Mouse (Mus musculus): ENCODE results near the gene Pacs2.

The Pacs2 gene

DNA sequence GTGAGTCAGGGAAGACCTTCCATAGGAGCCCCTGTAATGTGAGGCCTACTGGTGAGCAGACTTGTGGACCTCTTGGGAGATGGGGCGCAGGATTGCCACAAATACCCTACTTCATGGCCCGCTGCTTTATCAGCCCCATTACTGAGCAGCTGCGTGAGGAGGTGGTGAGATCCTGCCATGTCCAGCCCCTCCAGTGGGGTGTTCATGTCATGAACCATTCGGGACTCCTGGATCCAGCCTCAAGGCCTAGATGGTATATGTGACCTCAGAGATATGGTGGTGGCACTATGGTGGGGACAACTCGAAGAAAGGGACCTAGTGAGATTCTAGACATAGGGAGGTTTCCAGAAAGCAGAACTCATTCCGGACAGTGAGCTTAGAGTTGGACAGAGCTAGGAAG is 74.8 kb downstream of the Pacs2 start:
- no peak for DNase-seq (ENCODE audit: low spot score in 2 of 2)

DNA sequence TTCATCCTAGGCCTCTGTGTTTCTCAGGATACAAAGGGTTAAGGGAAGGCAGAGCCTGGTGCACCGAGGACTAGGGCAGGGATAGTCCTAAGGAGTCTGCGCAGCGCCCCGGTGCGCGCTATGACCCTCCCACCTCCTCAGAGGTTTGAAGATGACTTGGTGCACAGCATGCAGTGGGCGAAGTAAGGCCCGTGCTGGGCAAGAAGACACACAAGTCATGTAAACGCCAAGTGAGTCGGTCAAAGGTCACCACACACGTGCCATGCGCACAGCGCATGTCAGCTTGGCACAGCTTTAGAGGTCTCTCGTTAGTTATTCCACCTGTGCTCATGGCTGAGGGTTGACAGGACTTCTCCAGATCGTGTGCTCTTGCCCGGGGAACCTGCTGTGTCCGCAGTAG is 75.7 kb downstream of the Pacs2 start:
- no peak for DNase-seq (ENCODE audit: low spot score in 2 of 2)

- DNase-seq (ENCODE audit: low spot score in 2 of 2), result no peak
These were observed 82.7 kb downstream of the Pacs2 start for GRCm38 (mm10) chr12:113097040-113097439.

- no peak for DNase-seq (ENCODE audit: low spot score in 2 of 2)
These were observed 83.5 kb downstream of the Pacs2 start, which contains the start of gene Mta1 for GRCm38 (mm10) chr12:113097749-113098281. Gene Mta1, plus strand, starts transcription at chr12:113098278.

DNA sequence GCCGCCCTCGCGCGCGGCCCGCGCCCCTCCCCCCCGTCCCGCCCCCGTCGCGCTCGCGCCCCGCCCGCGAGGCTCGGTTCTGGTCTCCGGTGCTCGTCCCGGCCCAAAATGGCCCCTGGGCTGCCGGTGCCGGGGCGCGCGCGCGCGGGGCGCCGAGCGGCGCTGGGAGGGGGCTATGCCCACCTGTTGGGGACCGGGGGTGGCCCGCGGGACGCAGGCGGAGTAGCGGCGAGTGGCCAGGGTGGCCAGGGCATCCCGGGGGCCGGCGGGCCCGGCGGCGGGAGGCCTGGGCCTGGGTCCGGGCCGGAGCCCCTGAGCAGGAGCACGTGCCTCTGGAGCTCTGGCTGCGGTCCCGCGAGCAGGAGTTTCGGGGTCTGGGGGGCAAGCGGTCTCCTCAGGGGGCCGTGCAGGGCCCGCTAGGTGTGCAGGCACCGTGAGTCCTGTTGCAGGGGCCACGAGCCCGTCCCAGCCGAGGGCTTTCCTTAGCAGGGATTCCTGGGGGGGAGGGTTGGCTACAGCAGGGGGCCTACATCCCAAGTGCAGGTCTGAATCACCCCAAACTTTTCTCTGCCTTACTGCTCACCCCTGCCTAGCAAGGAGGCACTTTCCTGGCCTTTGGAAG is 84.3 kb downstream of the Pacs2 start:
- DNase-seq (ENCODE audit: low spot score in 2 of 2), result no peak

DNA sequence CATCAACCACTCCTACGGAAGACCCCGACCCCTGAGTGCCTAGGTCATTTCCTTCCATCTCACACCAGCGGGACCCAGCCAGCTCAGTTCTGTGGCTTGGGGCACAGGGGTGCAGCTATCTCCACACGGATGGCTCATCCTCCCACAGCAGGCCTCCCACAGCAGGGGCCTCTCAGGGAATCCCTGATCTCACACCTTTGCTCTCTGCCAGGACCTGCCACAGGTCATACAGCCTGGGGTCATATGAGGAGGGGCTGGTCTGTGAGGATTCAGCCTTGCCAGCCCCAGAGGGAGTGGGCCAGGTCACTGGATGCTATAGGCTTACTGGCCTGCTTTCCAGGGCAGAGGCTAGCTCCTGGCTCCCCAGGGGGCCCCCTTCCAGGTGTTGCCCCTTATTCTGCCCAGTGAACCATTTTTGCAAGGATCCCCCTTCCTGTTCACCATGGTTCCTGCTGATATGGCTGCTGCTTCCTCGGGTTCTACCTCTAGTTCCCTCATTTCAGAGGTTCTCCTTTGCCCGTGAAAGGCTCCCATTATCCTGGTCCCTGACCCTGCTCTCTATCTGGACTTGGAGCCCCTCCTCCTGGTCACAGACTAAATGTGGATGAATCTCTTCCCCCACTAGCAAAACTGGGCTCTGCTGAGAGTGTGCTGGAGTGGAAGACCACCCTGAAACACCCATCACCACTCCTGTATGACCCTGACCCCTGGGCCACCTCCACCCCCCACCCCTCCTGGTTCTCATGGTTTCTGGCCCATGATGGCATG is 85.3 kb downstream of the Pacs2 start:
- no peak for DNase-seq (ENCODE audit: low spot score in 2 of 2)

DNA sequence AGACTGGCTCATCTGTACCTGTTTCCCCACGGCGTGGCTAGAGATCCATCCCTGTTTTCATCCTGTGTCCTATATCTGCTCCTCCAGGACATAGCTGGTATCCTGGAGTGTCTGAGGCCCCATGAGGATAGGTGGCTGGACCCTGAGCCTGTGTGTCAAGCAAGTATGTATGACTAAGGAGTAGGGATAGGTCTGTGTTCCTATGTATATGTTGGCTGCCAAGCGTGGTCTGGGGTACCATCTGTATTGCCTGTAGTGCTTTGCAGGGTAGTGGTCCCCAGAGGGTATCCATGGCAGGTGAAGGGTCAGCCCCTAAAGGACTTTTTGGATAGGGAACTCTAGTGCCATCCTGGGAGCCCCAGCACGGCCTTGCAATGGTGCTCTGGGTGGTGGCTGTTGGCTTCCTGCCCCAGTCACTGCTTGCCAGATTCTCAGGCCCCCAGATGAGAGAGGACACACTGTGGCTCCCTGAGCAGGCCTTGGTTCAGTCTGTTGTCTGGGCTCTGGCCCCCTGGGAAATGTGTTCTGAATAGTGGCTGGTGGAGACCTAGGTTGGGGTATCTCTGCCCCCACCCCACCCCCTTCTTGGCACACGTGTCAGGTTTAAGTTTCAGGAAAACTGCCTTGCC is 86.3 kb downstream of the Pacs2 start:
- DNase-seq (ENCODE audit: low spot score in 2 of 2), result no peak

DNA sequence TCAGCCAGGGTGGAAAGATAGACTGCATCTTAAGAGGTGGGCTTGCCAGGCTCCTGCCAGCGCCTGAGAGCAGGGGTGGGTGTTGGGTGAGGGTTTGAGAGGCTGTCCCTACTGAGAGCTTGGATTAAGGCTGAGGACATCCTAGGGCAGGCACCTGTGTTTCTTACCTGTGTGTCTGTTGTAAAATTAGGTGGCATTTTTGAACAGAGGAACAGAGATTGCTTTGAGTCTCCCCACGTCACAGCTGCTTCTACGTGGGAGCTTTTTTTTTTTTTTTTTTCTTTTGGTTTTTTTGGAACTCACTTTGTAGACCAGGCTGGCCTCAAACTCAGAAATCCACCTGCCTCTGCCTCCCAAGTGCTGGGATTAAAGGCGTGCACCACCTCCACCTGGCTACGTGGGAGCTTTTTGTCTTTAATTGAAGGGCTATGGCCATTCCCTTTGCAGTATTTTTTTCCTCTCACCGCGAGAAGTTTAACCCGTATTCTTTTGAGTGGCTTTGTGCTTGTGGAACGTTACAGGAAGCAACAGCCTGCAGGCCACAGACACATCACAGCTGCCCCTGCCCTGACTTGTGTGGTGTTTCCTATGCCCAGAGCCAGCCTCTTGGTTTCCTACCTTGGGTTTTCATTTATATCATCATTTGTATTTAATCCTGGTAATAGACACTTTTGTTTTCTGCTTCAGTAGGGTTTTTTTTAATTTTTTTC is 87.1 kb downstream of the Pacs2 start:
- no peak for DNase-seq (ENCODE audit: low spot score in 2 of 2)

GRCm38 (mm10) chr12:113102461-113102860 is 88.2 kb downstream of the Pacs2 start:
- no peak for DNase-seq (ENCODE audit: low spot score in 2 of 2)

DNA sequence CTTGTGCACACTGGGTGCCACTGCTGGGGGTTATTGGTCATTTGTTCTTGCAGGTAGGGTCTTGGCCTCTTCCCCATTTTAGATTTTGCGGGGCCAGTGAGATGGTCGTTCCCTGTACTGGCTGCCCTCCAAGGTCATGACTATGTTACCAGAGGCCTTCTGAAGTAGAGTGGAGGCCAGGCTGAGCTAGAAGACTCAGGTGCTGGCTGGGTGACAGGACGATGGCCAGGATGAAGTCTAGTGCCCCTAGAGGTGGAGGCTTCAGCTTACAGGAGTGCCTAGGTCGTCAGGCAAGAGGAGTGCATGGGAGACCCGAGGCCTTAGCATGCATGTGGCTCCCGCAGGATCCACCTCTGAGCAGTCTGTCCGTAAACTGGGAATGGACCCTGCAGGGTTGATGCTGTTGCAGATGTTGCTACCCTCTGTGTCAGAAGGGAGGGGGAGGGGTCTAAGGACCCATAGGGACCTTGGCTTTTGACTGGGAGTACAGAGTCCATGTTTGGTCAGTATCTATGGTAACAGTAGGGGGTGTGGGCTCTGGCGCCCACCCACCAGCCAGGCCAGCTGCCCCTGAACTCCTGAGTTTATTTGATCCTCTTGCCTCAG is 89.6 kb downstream of the Pacs2 start:
- DNase-seq (ENCODE audit: low spot score in 2 of 2), result no peak

DNA sequence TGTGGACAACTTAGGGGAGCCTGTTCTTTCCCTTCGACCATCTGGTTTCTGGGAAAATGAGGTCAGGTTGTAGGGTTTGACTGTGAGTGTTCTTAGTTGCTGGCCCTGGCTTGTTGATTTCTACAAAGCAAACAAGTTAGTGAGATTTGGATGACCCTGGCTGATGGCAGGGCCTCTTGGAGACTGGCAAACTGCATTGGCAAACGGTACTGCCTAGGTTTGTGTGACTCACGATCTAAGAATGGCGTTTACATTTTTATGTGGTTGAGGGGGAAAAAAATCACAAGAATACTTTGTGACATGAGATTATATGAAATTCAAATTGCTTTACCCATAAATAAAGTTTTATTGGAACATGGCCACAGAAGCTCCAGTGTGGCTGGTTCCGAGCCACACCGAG is 92.1 kb downstream of the Pacs2 start:
- DNase-seq (ENCODE audit: low spot score in 2 of 2), result no peak

GRCm38 (mm10) chr12:113107431-113108124 is 93.3 kb downstream of the Pacs2 start:
- DNase-seq (ENCODE audit: low spot score in 2 of 2), result no peak

- no peak for DNase-seq (ENCODE audit: low spot score in 2 of 2)
These were observed 94.4 kb downstream of the Pacs2 start for GRCm38 (mm10) chr12:113108528-113109283.

DNA sequence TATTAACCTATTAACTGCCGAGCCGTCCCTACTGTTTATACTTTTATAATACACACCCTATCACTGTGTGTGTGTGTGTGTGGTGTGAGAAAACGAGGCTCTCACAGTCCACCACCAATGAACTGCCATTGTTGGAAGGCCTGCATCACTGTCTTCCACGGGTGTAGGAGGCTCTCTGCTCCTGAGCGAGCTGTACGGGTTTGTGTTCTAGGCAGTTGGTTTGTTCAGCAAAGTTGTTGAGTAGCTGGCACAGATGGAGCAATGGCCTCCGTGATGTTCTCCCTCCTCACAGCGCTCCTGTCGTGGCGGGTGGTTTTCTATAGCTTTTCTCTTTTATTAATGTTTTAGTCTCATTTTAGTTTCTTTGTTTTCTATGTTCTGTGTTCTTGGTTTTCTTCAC is 95.5 kb downstream of the Pacs2 start:
- DNase-seq (ENCODE audit: low spot score in 2 of 2), result no peak

- no peak for DNase-seq (ENCODE audit: low spot score in 2 of 2)
These were observed 99.8 kb downstream of the Pacs2 start for GRCm38 (mm10) chr12:113114141-113114540.

DNA sequence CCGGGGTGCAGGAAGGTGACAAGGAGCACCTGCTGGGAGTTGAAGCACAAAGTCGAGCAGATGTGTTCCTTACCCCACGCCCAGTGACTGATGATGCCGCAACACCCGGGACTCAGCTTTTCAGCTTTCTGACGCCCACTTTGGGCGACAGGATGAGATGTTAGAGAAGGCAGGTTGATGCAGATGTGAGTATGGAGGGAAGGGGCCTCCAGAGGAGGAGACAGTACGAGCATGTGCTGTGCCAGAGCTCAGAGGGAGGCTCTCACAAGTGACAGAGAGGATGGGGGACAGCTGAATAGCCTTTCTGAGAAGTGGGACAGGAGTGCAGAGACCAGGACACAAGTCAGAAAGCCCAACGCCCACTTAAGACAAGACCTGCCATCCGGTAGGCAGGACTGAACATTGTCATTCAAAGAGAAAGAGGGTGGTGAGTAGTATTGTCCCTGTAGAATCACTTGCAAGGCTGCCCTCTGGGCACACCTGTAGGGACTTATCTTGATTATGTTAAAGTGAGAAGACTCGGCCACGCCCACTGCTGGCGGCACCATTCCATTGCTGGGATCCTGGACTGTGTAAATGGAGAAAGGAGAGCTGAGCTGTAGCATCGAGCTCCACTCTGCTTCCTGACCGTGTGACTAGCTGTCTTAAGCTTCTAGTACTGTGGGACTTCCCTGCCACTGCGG is 100.7 kb downstream of the Pacs2 start:
- no peak for DNase-seq (ENCODE audit: low spot score in 2 of 2)

DNA sequence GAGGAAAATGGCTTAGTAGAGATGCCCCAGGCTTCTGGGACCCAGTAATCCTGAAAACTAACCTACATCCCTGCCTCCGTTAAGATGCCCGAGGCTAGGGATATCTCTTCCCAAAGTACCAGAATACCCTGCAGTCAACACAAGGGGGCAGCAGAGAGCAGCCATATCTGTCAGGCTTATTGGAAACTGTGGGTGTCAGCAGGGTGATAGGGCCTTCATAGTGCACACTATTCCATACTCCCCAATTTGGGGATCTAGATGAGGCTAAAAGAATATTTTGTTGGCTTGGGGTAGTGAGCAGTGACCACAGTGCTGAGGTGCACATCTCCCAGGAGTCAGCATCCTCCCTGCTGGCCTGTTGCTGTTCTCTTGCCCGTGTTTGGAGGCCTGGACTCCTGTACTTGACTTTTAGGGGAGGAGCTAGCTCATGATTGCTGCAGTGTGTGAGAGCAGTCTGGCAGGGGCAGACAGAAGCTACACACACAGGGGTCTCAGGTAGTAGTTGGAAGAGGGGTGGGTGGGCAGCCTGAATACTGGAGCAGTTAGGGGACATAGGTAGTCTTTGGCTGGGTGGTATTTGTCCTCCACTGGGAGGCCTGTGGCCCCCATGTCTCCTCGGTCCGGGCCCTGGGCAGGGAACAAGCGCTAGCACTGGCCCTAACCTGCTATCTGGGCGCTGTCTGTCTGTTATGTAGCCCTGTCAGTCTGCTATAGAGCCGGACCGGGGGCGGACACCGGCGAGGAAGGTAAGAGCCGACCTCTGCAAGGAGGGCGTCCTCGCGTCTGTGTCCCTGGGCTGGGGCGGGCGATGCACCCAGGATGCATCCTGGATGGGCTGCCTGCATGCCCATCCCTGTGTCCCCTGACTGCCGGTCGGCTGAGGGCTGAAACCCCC is 105.5 kb downstream of the Pacs2 start:
- DNase-seq (ENCODE audit: low spot score in 2 of 2), result peak in 1 of 2 experiments; percentile 57

All from right cerebral cortex, postnatal 36 days (tissue).